Comparison of ENCODE assay signal across 8 mouse cellular contexts in genomic region chr2:179977344-179978025, GRCm38 (mm10). TPM values are rescaled to one million over a fixed set of nuclear protein-coding genes. Genes with fewer than 3 reads are reported as not detected.
DNase-seq lines count a peak whose midpoint lies in the region; ATAC-seq and TF ChIP-seq lines count a peak whose summit lies in the region.

No protein-coding gene starts in this region.

- no peak for TF ChIP-seq POLR2A in lung, adult 2 months (IDR thresholded peaks at IDR 0.05; ENCODE audit: borderline replicate concordance, extremely low read depth, low read depth, low read length)

- peaks cover 20% of the 10 kb centered on the region for H3K4me1 ChIP-seq in lung, adult 2 months (ENCODE audit: control insufficient read depth, insufficient read depth, low read length)
- H3K4me1 ChIP-seq in forebrain, embryonic 10.5 days = peaks cover 41% of the 10 kb centered on the region
- H3K4me1 ChIP-seq in limb, embryonic 13.5 days = peaks cover 50% of the 10 kb centered on the region
- peaks cover 30% of the 10 kb centered on the region for H3K4me1 ChIP-seq in stomach, embryonic 15.5 days

- WGBS in lung, adult 2 months = 7% methylated on average over 10 of the region's 10 CpGs
- WGBS in forebrain, embryonic 10.5 days = 11% methylated on average over 10 of the region's 10 CpGs
- 6% methylated on average over 10 of the region's 10 CpGs for WGBS in limb, embryonic 13.5 days
- 5% methylated on average over 10 of the region's 10 CpGs for WGBS in stomach, embryonic 15.5 days

- peak overlapping the region; percentile 65 for H3K4me2 ChIP-seq in limb, embryonic 13.5 days (replicated peaks)
- H3K4me2 ChIP-seq in stomach, embryonic 15.5 days = peak overlapping the region; percentile 63

- no peak for ATAC-seq in cerebellum, adult (ENCODE audit: insufficient number of reproducible peaks, low FRiP score, low TSS enrichment)
- ATAC-seq in limb, embryonic 13.5 days (ENCODE audit: low FRiP score, low read depth) = no peak
- ATAC-seq in stomach, embryonic 15.5 days (ENCODE audit: insufficient read depth, low FRiP score, low read depth) = no peak

- no peaks in the 10 kb centered on the region for H3K27me3 ChIP-seq in forebrain, embryonic 10.5 days (ENCODE audit: poor library complexity, severe bottlenecking)
- H3K27me3 ChIP-seq in limb, embryonic 13.5 days = no peaks in the 10 kb centered on the region
- no peaks in the 10 kb centered on the region for H3K27me3 ChIP-seq in stomach, embryonic 15.5 days (replicated peaks)

- TF ChIP-seq CTCF in lung, adult 2 months (IDR thresholded peaks at IDR 0.05; ENCODE audit: insufficient read depth, low read length) = no peak

- H3K27ac ChIP-seq in forebrain, embryonic 10.5 days = peak overlapping the region; percentile 98
- peak overlapping the region; percentile 97; the same call in 1 of the 2 replicates for H3K27ac ChIP-seq in limb, embryonic 13.5 days
- peak overlapping the region; percentile 96 for H3K27ac ChIP-seq in stomach, embryonic 15.5 days

- peak; percentile 78 for DNase-seq in cerebellum, adult 9-10 months
- no peak for DNase-seq in lung, adult 2 months
- DNase-seq in lung, postnatal 10 days = no peak
- DNase-seq in forebrain, embryonic 10.5 days (ENCODE audit: extremely low spot score, low spot score) = no peak
- no peak for DNase-seq in gastrocnemius, adult 18-20 months (ENCODE audit: low spot score)

- H3K9me3 ChIP-seq in forebrain, embryonic 10.5 days = no peaks in the 10 kb centered on the region
- no peaks in the 10 kb centered on the region for H3K9me3 ChIP-seq in limb, embryonic 13.5 days
- H3K9me3 ChIP-seq in stomach, embryonic 15.5 days = no peaks in the 10 kb centered on the region

- peak overlapping the region; percentile 89 for H3K9ac ChIP-seq in limb, embryonic 13.5 days
- peak overlapping the region; percentile 99; the same call in 1 of the 2 replicates for H3K9ac ChIP-seq in stomach, embryonic 15.5 days

- no peaks in the 10 kb centered on the region for H3K36me3 ChIP-seq in forebrain, embryonic 10.5 days (replicated peaks)
- H3K36me3 ChIP-seq in limb, embryonic 13.5 days = no peaks in the 10 kb centered on the region
- H3K36me3 ChIP-seq in stomach, embryonic 15.5 days = no peaks in the 10 kb centered on the region

- H3K4me3 ChIP-seq in lung, adult 2 months (replicated peaks; ENCODE audit: extremely low read depth, low read depth, low read length) = peak overlapping the region; percentile 99
- H3K4me3 ChIP-seq in forebrain, embryonic 10.5 days = peak overlapping the region; percentile 89
- H3K4me3 ChIP-seq in limb, embryonic 13.5 days = peak overlapping the region; percentile 79
- H3K4me3 ChIP-seq in stomach, embryonic 15.5 days (replicated peaks) = peak overlapping the region; percentile 94

RNA-seq across cellular contexts. Expression of gene Taf4, which starts 1.0 kb away (rescaled TPM):
- polyA plus RNA-seq in lung, adult 2 months (2012; rRNA removed) = 10.1 and 11.5 TPM in 2 replicates
- polyA plus RNA-seq in forebrain, embryonic 10.5 days (2016; fragmentation: Nextera tagmentation; extraction: Ambion mirVana) = 3.6 and 4.2 TPM in 2 replicates
- polyA plus RNA-seq in limb, embryonic 13.5 days (2015; fragmentation: Nextera tagmentation; extraction: Ambion mirVana) = 2.7 and 3.3 TPM in 2 replicates
- 3.6 and 3.7 TPM in 2 replicates for polyA plus RNA-seq in stomach, embryonic 15.5 days (2015; fragmentation: Nextera tagmentation; extraction: Ambion mirVana)
- 1 to 10 TPM; 7.7 to 8.3 TPM for total RNA-seq in gastrocnemius, adult 18-20 months (2021)

RNA-seq across cellular contexts. Expression of gene Lsm14b, which starts 47.3 kb away (rescaled TPM):
- polyA plus RNA-seq in lung, adult 2 months (2012; rRNA removed) = 19.8 and 24.0 TPM in 2 replicates
- polyA plus RNA-seq in forebrain, embryonic 10.5 days (2016; fragmentation: Nextera tagmentation; extraction: Ambion mirVana) = 8.5 and 8.9 TPM in 2 replicates
- 11.2 and 11.7 TPM in 2 replicates for polyA plus RNA-seq in limb, embryonic 13.5 days (2015; fragmentation: Nextera tagmentation; extraction: Ambion mirVana)
- 6.0 and 8.1 TPM in 2 replicates for polyA plus RNA-seq in stomach, embryonic 15.5 days (2015; fragmentation: Nextera tagmentation; extraction: Ambion mirVana)
- total RNA-seq in gastrocnemius, adult 18-20 months (2021) = 10 to 100 TPM; 44.0 to 47.6 TPM
